Mouse (Mus musculus): Measurements from ENCODE around the gene Atp13a2. TPM values are rescaled to one million over a fixed set of nuclear protein-coding genes. Genes with fewer than 3 reads are reported as not detected.

Atp13a2 gene
- polyA plus RNA-seq, 2 experiments, result 43.7 to 74.6 TPM

DNA sequence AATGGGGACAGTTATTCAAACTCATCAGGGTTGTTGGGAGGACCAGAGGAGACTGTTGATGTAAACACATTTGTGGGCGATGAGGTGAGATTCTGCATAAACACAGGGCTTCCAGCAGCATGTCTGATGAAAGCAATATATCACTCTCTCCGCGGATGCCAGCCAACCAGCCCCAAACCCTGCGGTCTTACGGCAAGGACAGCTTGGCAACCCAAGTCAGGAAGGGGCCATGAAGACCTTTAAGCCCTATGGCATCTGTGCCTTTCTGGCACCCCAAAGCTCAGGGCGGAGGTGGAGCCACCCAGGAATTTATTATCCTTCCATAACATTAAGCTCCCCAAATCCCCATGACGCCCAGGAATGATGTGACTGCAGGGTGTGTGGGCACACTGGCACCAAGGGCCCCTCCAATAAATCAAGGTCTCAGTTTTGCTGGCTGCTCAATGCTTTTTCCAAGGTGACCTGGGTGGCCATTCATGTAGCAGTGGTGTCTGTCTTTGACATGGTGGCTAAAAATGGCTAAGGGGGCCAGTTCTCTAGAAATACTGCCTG, 27.5 kb upstream of the Atp13a2 start:
- Histone ChIP-seq H3K4me3 (replicated peaks; ENCODE audit: low read length) (no peak overlapping the region), H3K27ac (replicated peaks; ENCODE audit: low read depth, low read length) (no peak overlapping the region), H3K27me3 (ENCODE audit: control insufficient read depth, insufficient read depth, low read length) (no peaks in the 10 kb centered on the region), H3K4me1 (ENCODE audit: control insufficient read depth, insufficient read depth, low read length) (peaks cover 15% of the 10 kb centered on the region), H3K36me3 (ENCODE audit: control insufficient read depth, insufficient read depth, low read length) (no peaks in the 10 kb centered on the region), H3K9ac (ENCODE audit: low read depth, low read length, severe bottlenecking) (no peak overlapping the region), H3K9me3 (ENCODE audit: control insufficient read depth, low read length) (no peaks in the 10 kb centered on the region), H3K4me2 (replicated peaks; ENCODE audit: low read depth, low read length, severe bottlenecking) (no peak overlapping the region)
- DNase-seq (ENCODE audit: low spot score) (no peak), ATAC-seq (ENCODE audit: low FRiP score, low read depth) (no peak)
- no peak for TF ChIP-seq POLR2A (IDR thresholded peaks at IDR 0.05; ENCODE audit: borderline replicate concordance, extremely low read depth, insufficient read depth, insufficient read length)
- 82% methylated on average over 7 of the region's 7 CpGs for WGBS

DNA sequence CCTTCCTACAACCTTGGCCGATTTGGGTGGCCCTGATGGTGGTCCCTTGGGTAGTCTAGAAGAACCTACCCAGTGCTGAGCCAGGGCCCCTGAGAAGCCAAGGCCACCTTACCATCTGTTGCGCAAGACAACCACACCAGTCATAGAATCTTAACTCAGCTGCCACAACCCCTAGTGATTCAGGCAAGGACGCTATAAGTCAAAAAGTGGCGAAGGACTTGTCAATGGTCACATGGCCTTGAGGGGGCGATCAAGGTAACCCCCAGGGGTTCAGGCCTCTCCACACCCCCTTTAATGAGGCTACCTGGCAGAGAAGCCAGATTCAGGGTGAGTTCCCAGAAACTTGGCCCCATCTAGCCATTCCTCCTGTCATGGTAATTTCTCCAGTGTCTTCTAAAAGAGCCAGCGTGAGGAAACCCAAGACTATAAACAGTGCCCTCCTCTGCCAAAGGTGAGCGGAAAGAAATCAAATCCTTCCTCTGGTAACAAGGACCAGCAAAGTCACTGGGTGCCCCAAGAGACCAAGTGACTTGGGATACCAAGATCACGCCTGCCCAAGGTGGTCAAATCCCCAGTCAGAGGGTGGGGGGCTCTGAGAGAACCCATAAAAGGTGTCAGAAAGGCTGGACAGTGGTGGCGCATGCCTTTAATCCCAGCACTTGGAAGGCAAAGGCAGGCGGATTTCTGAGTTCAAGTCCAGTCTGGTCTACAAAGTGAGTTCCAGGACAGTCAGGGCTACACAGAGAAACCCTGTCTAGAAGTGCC, 26.8 kb upstream of the Atp13a2 start:
- Histone ChIP-seq H3K9me3 (ENCODE audit: control insufficient read depth, low read length) (no peaks in the 10 kb centered on the region), H3K36me3 (ENCODE audit: control insufficient read depth, insufficient read depth, low read length) (no peaks in the 10 kb centered on the region), H3K9ac (ENCODE audit: low read depth, low read length, severe bottlenecking) (no peak overlapping the region), H3K27me3 (ENCODE audit: control insufficient read depth, insufficient read depth, low read length) (no peaks in the 10 kb centered on the region), H3K4me2 (replicated peaks; ENCODE audit: low read depth, low read length, severe bottlenecking) (no peak overlapping the region), H3K27ac (replicated peaks; ENCODE audit: low read depth, low read length) (no peak overlapping the region), H3K4me1 (ENCODE audit: control insufficient read depth, insufficient read depth, low read length) (peaks cover 15% of the 10 kb centered on the region), H3K4me3 (replicated peaks; ENCODE audit: low read length) (no peak overlapping the region)
- DNase-seq (ENCODE audit: low spot score) (no peak), ATAC-seq (ENCODE audit: low FRiP score, low read depth) (no peak)
- WGBS, result 72% methylated on average over 10 of the region's 10 CpGs
- no peak for TF ChIP-seq POLR2A (IDR thresholded peaks at IDR 0.05; ENCODE audit: borderline replicate concordance, extremely low read depth, insufficient read depth, insufficient read length)

DNA sequence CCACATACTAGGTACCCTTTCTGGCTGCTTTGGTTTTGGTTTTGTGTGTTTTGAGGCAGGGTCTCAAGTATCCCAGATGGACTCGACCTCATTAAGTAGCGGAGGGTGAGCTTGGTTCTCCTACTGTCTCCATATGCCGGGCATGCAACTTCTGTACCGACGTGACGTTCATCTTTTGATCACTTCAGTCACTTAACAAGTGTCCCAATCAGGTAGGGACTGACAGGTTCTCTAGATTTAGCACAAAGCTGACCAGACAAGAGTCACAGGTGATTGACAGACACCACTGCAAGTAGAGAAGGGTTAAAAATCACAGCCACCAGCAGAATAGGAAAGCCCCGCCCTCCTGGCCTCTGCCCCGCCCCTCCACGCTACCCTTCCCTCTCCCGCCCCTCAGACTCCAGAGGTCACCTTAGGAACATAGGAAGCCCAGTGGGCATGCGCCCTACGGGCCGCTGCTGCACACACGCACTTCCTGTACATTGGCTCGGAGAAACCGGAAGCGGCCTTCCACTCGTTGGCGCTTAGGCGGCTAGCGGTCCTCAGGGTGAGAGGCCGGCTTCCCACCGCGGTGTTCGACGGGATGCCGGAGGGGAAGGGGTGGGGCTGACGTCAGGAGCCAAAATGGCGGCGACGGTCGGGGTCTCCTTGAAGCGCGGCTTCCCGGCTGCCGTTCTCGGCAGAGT, 25.7 kb upstream of the Atp13a2 start, which contains the start of gene Sdhb:
Gene Sdhb, plus strand, starts transcription at position 423 of the 686 bp plus-strand sequence.
- peaks cover 15% of the 10 kb centered on the region for H3K4me1 ChIP-seq (ENCODE audit: control insufficient read depth, insufficient read depth, low read length)
- H3K9me3 ChIP-seq (ENCODE audit: control insufficient read depth, low read length), result no peaks in the 10 kb centered on the region
- peak within 1 kb of the TSS; percentile 91 for H3K9ac ChIP-seq (ENCODE audit: low read depth, low read length, severe bottlenecking)
- H3K27ac ChIP-seq (replicated peaks; ENCODE audit: low read depth, low read length), result peak within 1 kb of the TSS; percentile 77
- no peaks in the 10 kb centered on the region for H3K36me3 ChIP-seq (ENCODE audit: control insufficient read depth, insufficient read depth, low read length)
- WGBS, result 2% methylated on average over 37 of the region's 37 CpGs
- peak within 1 kb of the TSS; percentile 91 for H3K4me2 ChIP-seq (replicated peaks; ENCODE audit: low read depth, low read length, severe bottlenecking)
- H3K4me3 ChIP-seq (replicated peaks; ENCODE audit: low read length), result peak within 1 kb of the TSS; percentile 91
- peak; percentile 72; the same call in 1 of the 2 replicates for TF ChIP-seq POLR2A (IDR thresholded peaks at IDR 0.05; ENCODE audit: borderline replicate concordance, extremely low read depth, insufficient read depth, insufficient read length)
- DNase-seq (ENCODE audit: low spot score) (peak; percentile 99), ATAC-seq (ENCODE audit: low FRiP score, low read depth) (peak; percentile 96)
- no peaks in the 10 kb centered on the region for H3K27me3 ChIP-seq (ENCODE audit: control insufficient read depth, insufficient read depth, low read length)

DNA sequence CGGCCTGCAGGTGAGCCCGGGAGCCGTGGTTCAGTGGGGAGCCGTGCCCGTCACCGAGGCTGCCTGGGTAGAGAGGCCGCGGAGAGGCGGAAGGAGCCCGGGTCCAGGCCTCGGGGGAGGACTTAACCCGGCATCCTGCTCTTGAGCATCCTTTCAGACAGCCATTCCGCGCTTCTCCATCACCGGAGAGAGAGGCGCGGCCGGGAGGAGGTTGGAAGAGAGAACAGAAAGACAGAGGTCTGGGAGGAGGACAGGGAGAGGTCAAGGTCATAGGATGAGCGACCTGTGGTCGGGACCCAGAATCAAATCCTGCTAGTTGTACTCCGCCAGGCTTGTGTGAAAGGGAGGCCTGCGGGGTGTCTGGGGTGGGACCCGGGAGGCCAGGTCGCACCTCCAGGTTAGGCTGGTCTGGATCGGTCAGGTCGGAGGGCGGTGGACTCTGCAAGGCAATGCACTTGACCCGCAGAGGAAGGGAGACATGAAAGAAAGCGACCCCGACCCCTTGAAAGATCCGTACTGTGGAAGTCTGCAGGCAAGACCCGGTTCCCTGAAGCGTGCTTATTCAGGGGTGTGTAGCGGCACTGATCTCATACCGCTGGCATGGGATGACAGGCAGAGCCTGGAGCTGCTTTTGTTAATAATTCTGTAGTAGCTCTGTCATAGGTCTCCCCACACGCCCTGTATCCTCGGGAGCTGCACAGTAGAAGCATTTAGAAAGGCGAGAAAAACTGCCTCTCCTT, 25.0 kb upstream of the Atp13a2 start:
- DNase-seq (ENCODE audit: low spot score) (no peak), ATAC-seq (ENCODE audit: low FRiP score, low read depth) (peak; percentile 14; the same call in 1 of the 2 replicates)
- Histone ChIP-seq H3K27me3 (ENCODE audit: control insufficient read depth, insufficient read depth, low read length) (no peaks in the 10 kb centered on the region), H3K36me3 (ENCODE audit: control insufficient read depth, insufficient read depth, low read length) (peaks cover 5% of the 10 kb centered on the region), H3K27ac (replicated peaks; ENCODE audit: low read depth, low read length) (peak overlapping the region; percentile 77), H3K4me2 (replicated peaks; ENCODE audit: low read depth, low read length, severe bottlenecking) (peak overlapping the region; percentile 91), H3K4me1 (ENCODE audit: control insufficient read depth, insufficient read depth, low read length) (peaks cover 15% of the 10 kb centered on the region), H3K4me3 (replicated peaks; ENCODE audit: low read length) (peak overlapping the region; percentile 91), H3K9me3 (ENCODE audit: control insufficient read depth, low read length) (no peaks in the 10 kb centered on the region), H3K9ac (ENCODE audit: low read depth, low read length, severe bottlenecking) (peak overlapping the region; percentile 91)
- WGBS, result 1% methylated on average over 37 of the region's 38 CpGs
- no peak for TF ChIP-seq POLR2A (IDR thresholded peaks at IDR 0.05; ENCODE audit: borderline replicate concordance, extremely low read depth, insufficient read depth, insufficient read length)

Measured in limb, embryonic 14.5 days (tissue).